In genomic region chr9:113707481-113708360, GRCm38 (mm10) we compare ENCODE assay signal across 8 mouse cellular contexts. TPM values are rescaled to one million over a fixed set of nuclear protein-coding genes. Genes with fewer than 3 reads are reported as not detected.
DNase-seq lines count a peak whose midpoint lies in the region; ATAC-seq lines count a peak whose summit lies in the region.

Gene Pdcd6ip (minus strand): TSS chr9:113708259.

- H3K27me3 ChIP-seq in intestine, embryonic 14.5 days (replicated peaks; ENCODE audit: control insufficient read depth, insufficient read depth, low read length) = no peaks in the 10 kb centered on the region

- H3K36me3 ChIP-seq in intestine, embryonic 14.5 days (ENCODE audit: control insufficient read depth, insufficient read depth, low read length) = peaks cover 3% of the 10 kb centered on the region; the same call in 1 of the 2 replicates

- intact Hi-C loops in left cerebral cortex, postnatal 14 days (cut with DNase I) = no loop called here

- peak within 1 kb of the TSS; percentile 84 for H3K4me2 ChIP-seq in intestine, embryonic 14.5 days (ENCODE audit: low read length)

- DNase-seq in adrenal gland, adult 18-20 months (ENCODE audit: low spot score in 2 of 2) = peak; percentile 94 to 96
- DNase-seq in embryo, embryonic 11 days = peak; percentile 91
- DNase-seq in gastrocnemius, postnatal 25 days = peak; percentile 90
- peak; percentile 93 for DNase-seq in intestine, embryonic 14.5 days (ENCODE audit: low spot score)
- DNase-seq in left cerebral cortex, postnatal 14 days (ENCODE audit: low spot score in 2 of 2) = peak; percentile 94
- peak; percentile 89 for DNase-seq in mesoderm, embryonic 11.5 days (ENCODE audit: low read depth, low spot score)
- DNase-seq in right cerebral cortex, postnatal 36 days (ENCODE audit: low spot score in 2 of 2) = peak; percentile 86 to 87
- DNase-seq in yolk sac, embryonic 10.5 days (ENCODE audit: low spot score) = peak; percentile 90

- peak; percentile 89 for ATAC-seq in intestine, embryonic 14.5 days (replicated peaks; ENCODE audit: low FRiP score, low TSS enrichment, low read depth)

- H3K4me1 ChIP-seq in intestine, embryonic 14.5 days (replicated peaks; ENCODE audit: control insufficient read depth, insufficient read depth, low read length) = peaks cover 21% of the 10 kb centered on the region

- peak within 1 kb of the TSS; percentile 95 for H3K9ac ChIP-seq in intestine, embryonic 14.5 days (ENCODE audit: low read length)

- no peaks in the 10 kb centered on the region for H3K9me3 ChIP-seq in intestine, embryonic 14.5 days (ENCODE audit: control insufficient read depth, low read length)

- peak within 1 kb of the TSS; percentile 93 for H3K27ac ChIP-seq in intestine, embryonic 14.5 days (ENCODE audit: low read depth)

- whole genome bisulfite sequencing in intestine, embryonic 14.5 days = under 1% methylated on average over 73 of the region's 77 CpGs

- peak within 1 kb of the TSS; percentile 97 for H3K4me3 ChIP-seq in intestine, embryonic 14.5 days (ENCODE audit: low read depth, low read length)

RNA-seq across cellular contexts. Expression of gene Pdcd6ip, which starts in this region (rescaled TPM):
- total RNA-seq in adrenal gland, adult 18-20 months (2021) = 100 to 1,000 TPM; 168 to 194 TPM
- total RNA-seq in gastrocnemius, postnatal 25 days (2021) = 10 to 100 TPM; 36.4 to 37.0 TPM
- 82.4 and 85.5 TPM in 2 replicates for polyA plus RNA-seq in intestine, embryonic 14.5 days (2014; fragmentation: Nextera tagmentation; extraction: Ambion mirVana)
- 10 to 100 TPM; 61.6 to 62.9 TPM for total RNA-seq in left cerebral cortex, postnatal 14 days (2021)

Comparison
In these comparisons a context has a peak if more than half of its experiments do, and no peak if none do; other contexts are left out.
1. Peak in every context shown above with its lines: DNase-seq, ATAC-seq, H3K4me3 ChIP-seq and H3K27ac ChIP-seq.